Mouse (Mus musculus) bone marrow macrophage, adult 2 months (primary cell): ENCODE data around the gene Aldh1a2.

Source experiments
- CTCF ChIP-seq: IDR thresholded peaks from 2 replicates; pipeline ENCODE4 v1.5.1; 2012; ENCODE audit warnings: low read depth, mild to moderate bottlenecking, low read length, moderate library complexity
- POLR2A ChIP-seq: IDR thresholded peaks from 2 replicates; pipeline ENCODE4 v1.6.1; 2012; ENCODE audit warnings: mild to moderate bottlenecking, low read depth, low read length, borderline replicate concordance

- no peak for TF ChIP-seq POLR2A
- TF ChIP-seq CTCF = no peak
These were observed 28.2 kb upstream of the Aldh1a2 start for GRCm38 (mm10) chr9:71187396-71187795.
